Mouse (Mus musculus): ENCODE measurements around the gene Ssbp3. TPM values are rescaled to one million over a fixed set of nuclear protein-coding genes. Genes with fewer than 3 reads are reported as not detected.
A peak's percentile ranks its signal among the peaks of the same experiment; 100 is the strongest.

The Ssbp3 gene
- polyA plus RNA-seq, 1 experiment from 2014 or later = 143 TPM

DNA sequence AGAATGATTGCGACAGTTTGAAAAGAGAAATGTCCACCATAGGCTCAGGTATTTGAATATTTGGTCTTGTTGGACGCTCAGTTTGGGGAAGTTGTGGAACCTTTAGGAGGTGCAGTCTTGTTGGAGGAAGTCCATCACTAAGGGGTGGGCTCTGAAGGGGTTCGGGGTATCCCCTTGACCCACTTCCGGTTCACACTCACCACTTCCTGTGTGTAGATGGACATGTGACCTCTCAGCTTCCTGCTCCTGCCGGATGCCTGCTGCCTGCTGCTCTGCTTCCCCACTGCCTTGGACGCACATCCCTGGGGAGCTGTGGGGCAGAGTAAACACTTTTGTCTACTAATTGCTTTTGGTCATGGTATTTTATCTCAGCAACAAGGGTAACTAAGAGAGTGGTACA lies 29.4 kb upstream of the Ssbp3 start:
- H3K9ac ChIP-seq = no peak overlapping the region
- ATAC-seq (ENCODE audit: low FRiP score, low read depth) = no peak
- H3K4me2 ChIP-seq = no peak overlapping the region
- H3K27me3 ChIP-seq = no peaks in the 10 kb centered on the region
- H3K36me3 ChIP-seq = no peaks in the 10 kb centered on the region
- 68% methylated on average over 6 of the region's 6 CpGs for WGBS
- no peaks in the 10 kb centered on the region for H3K4me1 ChIP-seq (replicated peaks)
- H3K27ac ChIP-seq (replicated peaks) = no peak overlapping the region
- H3K4me3 ChIP-seq = no peak overlapping the region
- no peaks in the 10 kb centered on the region for H3K9me3 ChIP-seq

DNA sequence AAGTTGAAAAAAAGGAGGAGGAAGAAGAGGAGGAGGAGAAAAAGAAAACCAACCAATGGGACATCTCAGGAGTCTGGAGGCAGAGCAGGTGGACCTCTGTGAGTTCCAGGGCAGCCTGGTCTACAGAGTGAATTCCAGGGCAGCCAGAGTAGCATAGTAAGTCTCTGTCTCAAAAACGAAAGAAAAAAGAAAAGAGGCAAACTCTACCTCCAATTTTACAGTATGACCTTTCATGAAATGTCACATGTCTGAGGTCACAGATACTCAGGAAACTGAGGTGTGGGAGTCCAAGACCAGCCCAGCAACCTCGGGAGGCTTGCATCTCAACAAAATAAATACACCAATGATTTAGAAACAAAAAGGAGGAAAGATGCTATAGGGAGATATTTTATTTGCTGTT lies 27.4 kb upstream of the Ssbp3 start:
- Histone ChIP-seq H3K4me1 (replicated peaks) (no peaks in the 10 kb centered on the region), H3K4me3 (no peak overlapping the region), H3K36me3 (no peaks in the 10 kb centered on the region), H3K27me3 (no peaks in the 10 kb centered on the region), H3K27ac (replicated peaks) (no peak overlapping the region), H3K4me2 (no peak overlapping the region), H3K9me3 (no peaks in the 10 kb centered on the region), H3K9ac (no peak overlapping the region)
- ATAC-seq (ENCODE audit: low FRiP score, low read depth) = no peak
- 88% methylated on average over 2 of the region's 2 CpGs for WGBS

DNA sequence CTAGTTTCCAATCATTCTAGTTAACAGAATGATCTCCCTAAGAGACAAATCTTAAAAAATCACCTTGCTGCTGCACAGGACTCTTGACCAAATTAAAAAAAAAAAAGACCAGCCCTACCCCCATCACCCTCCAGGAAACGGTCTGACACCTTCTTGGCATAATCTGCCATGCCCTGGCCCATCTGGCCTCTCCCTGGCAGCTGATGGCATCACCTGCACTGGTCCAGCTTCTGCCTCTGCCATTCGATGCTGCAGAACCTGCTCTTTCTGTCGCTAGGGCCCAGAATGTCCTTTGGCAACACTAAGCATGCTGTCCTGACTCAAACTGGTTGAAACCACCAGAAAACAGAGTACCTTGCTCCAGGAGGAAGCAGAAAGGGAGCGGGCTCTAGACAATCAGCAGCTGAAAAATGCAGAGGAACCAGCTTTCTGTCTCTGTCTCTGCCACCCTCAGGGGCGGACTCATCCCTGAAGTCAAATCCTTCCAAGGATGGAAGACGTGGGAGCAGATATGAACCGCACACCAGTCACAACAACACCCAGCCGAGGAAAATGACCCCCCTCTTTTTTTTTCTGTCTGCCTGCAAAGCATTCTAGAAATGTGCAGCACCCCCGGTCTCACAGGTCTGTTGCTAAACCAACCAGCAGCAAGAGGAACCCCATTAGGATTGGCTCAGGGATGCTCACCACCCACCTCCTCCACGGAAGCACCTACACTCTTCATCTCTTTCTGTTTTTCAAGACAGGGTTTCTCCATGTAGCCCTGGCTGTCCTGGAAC lies 24.0 kb upstream of the Ssbp3 start:
- ATAC-seq (ENCODE audit: low FRiP score, low read depth) = no peak
- Histone ChIP-seq H3K27me3 (no peaks in the 10 kb centered on the region), H3K9me3 (no peaks in the 10 kb centered on the region), H3K9ac (no peak overlapping the region), H3K36me3 (no peaks in the 10 kb centered on the region), H3K4me1 (replicated peaks) (no peaks in the 10 kb centered on the region), H3K27ac (replicated peaks) (no peak overlapping the region), H3K4me2 (no peak overlapping the region), H3K4me3 (no peak overlapping the region)
- 80% methylated on average over 10 of the region's 10 CpGs for WGBS

GRCm38 (mm10) chr4:106896086-106896485 lies 14.4 kb upstream of the Ssbp3 start:
- Histone ChIP-seq H3K27me3 (no peaks in the 10 kb centered on the region), H3K9ac (no peak overlapping the region), H3K4me3 (no peak overlapping the region), H3K27ac (replicated peaks) (no peak overlapping the region), H3K4me2 (no peak overlapping the region), H3K9me3 (no peaks in the 10 kb centered on the region), H3K36me3 (no peaks in the 10 kb centered on the region), H3K4me1 (replicated peaks) (peaks cover 8% of the 10 kb centered on the region)
- no peak for ATAC-seq (ENCODE audit: low FRiP score, low read depth)
- WGBS = 92% methylated on average over 8 of the region's 8 CpGs

DNA sequence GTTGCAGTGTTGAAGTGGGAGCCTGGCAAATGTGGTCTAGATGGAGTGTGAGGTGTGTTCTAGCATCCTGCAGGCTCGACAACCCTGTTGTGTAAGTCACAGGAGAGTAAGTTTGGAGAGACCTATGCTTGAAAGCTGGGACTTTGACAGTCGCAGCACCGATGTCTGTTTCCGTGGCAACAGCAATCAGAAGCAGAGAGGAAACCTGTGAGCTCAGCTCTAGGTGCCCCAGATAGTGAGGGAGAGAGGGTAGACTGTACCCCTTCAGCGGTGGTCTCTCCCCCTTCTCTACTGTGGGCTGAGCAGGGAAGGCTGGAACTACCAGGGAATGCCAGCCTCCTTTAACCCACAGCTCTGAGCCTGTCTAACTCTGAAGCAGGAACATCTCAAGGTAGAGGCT lies 11.6 kb upstream of the Ssbp3 start:
- Histone ChIP-seq H3K9ac (no peak overlapping the region), H3K27me3 (no peaks in the 10 kb centered on the region), H3K9me3 (no peaks in the 10 kb centered on the region), H3K36me3 (no peaks in the 10 kb centered on the region), H3K4me2 (no peak overlapping the region), H3K27ac (replicated peaks) (no peak overlapping the region), H3K4me1 (replicated peaks) (peaks cover 8% of the 10 kb centered on the region), H3K4me3 (no peak overlapping the region)
- 0 out of 2 replicates have a peak, but pooled peaks have one; percentile 54 for ATAC-seq (ENCODE audit: low FRiP score, low read depth)
- 37% methylated on average over 5 of the region's 5 CpGs for WGBS

- H3K9me3 ChIP-seq = no peaks in the 10 kb centered on the region
- H3K27me3 ChIP-seq = no peaks in the 10 kb centered on the region
- H3K9ac ChIP-seq = no peak overlapping the region
- ATAC-seq (ENCODE audit: low FRiP score, low read depth) = no peak
- no peak overlapping the region for H3K4me2 ChIP-seq
- H3K4me3 ChIP-seq = no peak overlapping the region
- WGBS = 94% methylated on average over 3 of the region's 3 CpGs
- no peaks in the 10 kb centered on the region for H3K36me3 ChIP-seq
- H3K4me1 ChIP-seq (replicated peaks) = peaks cover 8% of the 10 kb centered on the region
- H3K27ac ChIP-seq (replicated peaks) = no peak overlapping the region
These were observed 11.0 kb upstream of the Ssbp3 start for GRCm38 (mm10) chr4:106899471-106899870.

DNA sequence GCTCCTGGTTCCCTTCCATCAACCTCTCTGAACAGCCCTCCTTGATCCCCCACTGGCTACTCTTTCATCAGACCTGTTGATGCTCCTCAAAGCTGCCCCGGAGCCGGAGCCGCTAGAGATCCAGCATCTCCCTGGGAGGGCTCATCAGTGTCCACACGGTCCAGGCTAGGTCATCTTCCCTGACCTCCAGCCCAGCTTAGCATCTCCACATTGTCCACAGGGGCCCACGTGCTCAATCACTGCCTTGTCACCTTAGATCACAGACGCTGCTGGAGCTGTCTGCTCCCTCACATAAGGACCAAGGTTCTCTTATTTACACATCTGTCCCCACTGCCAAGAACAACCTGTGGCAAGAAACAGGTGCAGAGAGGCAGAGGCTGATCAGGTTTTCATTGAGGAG lies 9.8 kb upstream of the Ssbp3 start:
- Histone ChIP-seq H3K4me2 (no peak overlapping the region), H3K27ac (replicated peaks) (no peak overlapping the region), H3K9me3 (no peaks in the 10 kb centered on the region), H3K27me3 (no peaks in the 10 kb centered on the region), H3K36me3 (no peaks in the 10 kb centered on the region), H3K9ac (no peak overlapping the region), H3K4me3 (no peak overlapping the region), H3K4me1 (replicated peaks) (peaks cover 8% of the 10 kb centered on the region)
- 16% methylated on average over 6 of the region's 6 CpGs for WGBS
- ATAC-seq (ENCODE audit: low FRiP score, low read depth) = no peak

GRCm38 (mm10) chr4:106901610-106902009 lies 8.9 kb upstream of the Ssbp3 start:
- WGBS = 75% methylated on average over 3 of the region's 3 CpGs
- Histone ChIP-seq H3K27me3 (no peaks in the 10 kb centered on the region), H3K4me2 (no peak overlapping the region), H3K9ac (no peak overlapping the region), H3K36me3 (no peaks in the 10 kb centered on the region), H3K27ac (replicated peaks) (no peak overlapping the region), H3K4me3 (no peak overlapping the region), H3K9me3 (no peaks in the 10 kb centered on the region), H3K4me1 (replicated peaks) (peaks cover 8% of the 10 kb centered on the region)
- no peak for ATAC-seq (ENCODE audit: low FRiP score, low read depth)

DNA sequence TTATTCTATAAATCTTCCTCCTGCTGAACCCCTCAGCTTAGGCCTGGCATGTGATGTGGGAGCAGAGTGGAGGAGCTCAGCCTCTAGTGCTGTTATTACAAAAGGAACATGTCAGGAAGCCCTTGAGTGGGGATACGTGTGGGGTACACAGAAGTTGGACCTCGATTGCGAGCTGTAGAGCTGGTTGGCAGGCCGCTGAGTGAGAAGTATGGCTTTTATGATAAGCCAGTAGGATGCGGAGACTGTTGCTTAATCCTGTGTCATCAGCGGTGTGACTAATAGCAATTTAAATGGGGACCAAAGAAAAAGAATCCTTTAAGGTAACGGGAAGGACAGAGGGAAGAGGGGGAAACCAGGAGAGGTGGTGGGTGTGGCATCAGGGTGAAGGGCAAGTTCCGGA lies 8.3 kb upstream of the Ssbp3 start:
- 67% methylated on average over 8 of the region's 8 CpGs for WGBS
- Histone ChIP-seq H3K9ac (no peak overlapping the region), H3K36me3 (no peaks in the 10 kb centered on the region), H3K27me3 (no peaks in the 10 kb centered on the region), H3K4me1 (replicated peaks) (peaks cover 8% of the 10 kb centered on the region), H3K27ac (replicated peaks) (no peak overlapping the region), H3K4me3 (no peak overlapping the region), H3K4me2 (no peak overlapping the region), H3K9me3 (no peaks in the 10 kb centered on the region)
- no peak for ATAC-seq (ENCODE audit: low FRiP score, low read depth)

- no peak for ATAC-seq (ENCODE audit: low FRiP score, low read depth)
- Histone ChIP-seq H3K9ac (no peak overlapping the region), H3K9me3 (no peaks in the 10 kb centered on the region), H3K36me3 (no peaks in the 10 kb centered on the region), H3K4me1 (replicated peaks) (peaks cover 28% of the 10 kb centered on the region), H3K4me2 (no peak overlapping the region), H3K27me3 (no peaks in the 10 kb centered on the region), H3K27ac (replicated peaks) (no peak overlapping the region), H3K4me3 (no peak overlapping the region)
- WGBS = 95% methylated on average over 3 of the region's 3 CpGs
These were observed 4.6 kb upstream of the Ssbp3 start for GRCm38 (mm10) chr4:106905898-106906297.

DNA sequence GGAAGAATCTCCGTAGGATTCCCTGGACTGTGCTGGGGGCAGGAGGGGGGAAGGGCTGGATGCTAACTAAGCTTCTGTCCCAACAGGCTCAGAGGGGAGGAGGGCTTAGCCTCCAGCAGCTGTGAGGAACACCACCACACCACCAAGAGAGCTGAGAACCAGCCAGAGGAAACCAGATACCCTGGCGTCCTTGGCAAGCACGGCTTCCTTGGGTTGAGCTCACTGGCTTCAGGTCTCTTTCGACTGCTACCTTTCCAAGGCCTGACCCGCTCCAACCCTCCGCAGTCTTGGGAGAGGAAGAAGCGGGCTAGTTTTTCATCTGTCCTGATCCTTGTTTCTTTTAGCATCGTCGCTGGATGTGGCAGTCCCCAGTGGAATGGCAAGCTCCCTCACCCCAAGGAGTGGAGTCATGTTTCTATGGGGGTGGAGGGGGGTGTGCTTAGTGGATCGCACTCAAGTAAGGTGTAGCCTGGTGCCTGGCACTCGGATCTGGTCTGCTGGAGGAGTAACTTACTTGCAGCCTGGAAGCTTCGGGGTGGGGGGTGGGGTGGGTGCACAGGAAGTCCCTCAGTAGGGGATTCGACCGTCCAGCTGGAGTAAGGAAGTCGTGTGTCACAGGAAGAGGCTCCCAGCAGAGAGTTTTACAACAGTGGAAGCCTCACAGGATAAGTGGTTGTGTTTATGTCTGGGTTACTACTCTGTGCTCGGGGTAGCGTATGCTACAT lies 2.6 kb upstream of the Ssbp3 start:
- H3K4me2 ChIP-seq = 0 out of 2 replicates have a peak overlapping the region, but pooled peaks have one; percentile 5
- 19% methylated on average over 17 of the region's 17 CpGs for WGBS
- no peak overlapping the region for H3K9ac ChIP-seq
- peaks cover 29% of the 10 kb centered on the region for H3K4me1 ChIP-seq (replicated peaks)
- H3K27ac ChIP-seq (replicated peaks) = peak overlapping the region; percentile 26; the same call in 1 of the 2 replicates
- H3K36me3 ChIP-seq = no peaks in the 10 kb centered on the region
- ATAC-seq (ENCODE audit: low FRiP score, low read depth) = no peak
- H3K27me3 ChIP-seq = no peaks in the 10 kb centered on the region
- H3K4me3 ChIP-seq = no peak overlapping the region
- no peaks in the 10 kb centered on the region for H3K9me3 ChIP-seq

- no peak for ATAC-seq (ENCODE audit: low FRiP score, low read depth)
- H3K27ac ChIP-seq (replicated peaks) = peak overlapping the region; percentile 99
- no peak overlapping the region for H3K4me2 ChIP-seq
- H3K27me3 ChIP-seq = no peaks in the 10 kb centered on the region
- H3K4me3 ChIP-seq = no peak overlapping the region
- no peak overlapping the region for H3K9ac ChIP-seq
- no peaks in the 10 kb centered on the region for H3K9me3 ChIP-seq
- H3K36me3 ChIP-seq = no peaks in the 10 kb centered on the region
- WGBS = 32% methylated on average over 3 of the region's 3 CpGs
- H3K4me1 ChIP-seq (replicated peaks) = peaks cover 34% of the 10 kb centered on the region
These were observed 2.1 kb upstream of the Ssbp3 start for GRCm38 (mm10) chr4:106908426-106908809.

Data from hindbrain, embryonic 15.5 days (tissue).